Mouse (Mus musculus): ENCODE data around the gene Kdm2b. TPM values are rescaled to one million over a fixed set of nuclear protein-coding genes. Genes with fewer than 3 reads are reported as not detected.

Gene Kdm2b
- polyA plus RNA-seq, 1 experiment, result 65.1 TPM

DNA sequence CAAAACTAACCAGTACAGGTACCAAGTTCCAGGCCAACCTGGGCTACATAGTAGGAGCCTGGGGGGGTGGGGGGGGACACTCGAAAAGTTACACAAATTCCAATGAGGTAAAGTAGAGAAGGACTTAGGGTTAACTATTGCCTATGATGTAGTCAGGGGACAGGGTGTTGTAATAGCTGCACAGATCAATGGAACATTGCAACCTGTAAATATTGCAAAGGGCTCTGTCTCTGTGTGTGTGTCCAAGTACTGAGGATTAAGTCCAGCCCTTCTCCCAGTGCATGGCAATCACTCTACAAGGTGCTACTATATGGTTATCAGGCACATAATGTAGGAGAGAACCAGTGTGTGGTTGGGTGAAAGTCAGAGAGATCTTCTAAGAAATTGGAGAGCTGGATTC lies 11.3 kb upstream of the Kdm2b start:
- Histone ChIP-seq H3K27ac (ENCODE audit: control insufficient read depth, insufficient read depth, low read length) (no peak overlapping the region), H3K4me1 (replicated peaks; ENCODE audit: control insufficient read depth, insufficient read depth, low read length) (0 out of 2 replicates have a peak, but pooled peaks cover 3% of the 10 kb centered on the region), H3K4me3 (ENCODE audit: control insufficient read depth, insufficient read depth, low read length) (no peak overlapping the region), H3K27me3 (ENCODE audit: control insufficient read depth, insufficient read depth, low read length) (no peaks in the 10 kb centered on the region), H3K36me3 (ENCODE audit: control insufficient read depth, insufficient read depth, low read length) (0 out of 2 replicates have a peak, but pooled peaks cover 3% of the 10 kb centered on the region)
- DNase-seq, result no peak
- TF ChIP-seq POLR2A (IDR thresholded peaks at IDR 0.05; ENCODE audit: control insufficient read depth, extremely low read depth, insufficient read depth, low read length, poor library complexity) (no peak), CTCF (IDR thresholded peaks at IDR 0.05; ENCODE audit: borderline replicate concordance, control insufficient read depth, extremely low read depth, insufficient read depth, low read length, poor library complexity) (no peak)
- 83% methylated on average over 1 of the region's 1 CpGs for WGBS

DNA sequence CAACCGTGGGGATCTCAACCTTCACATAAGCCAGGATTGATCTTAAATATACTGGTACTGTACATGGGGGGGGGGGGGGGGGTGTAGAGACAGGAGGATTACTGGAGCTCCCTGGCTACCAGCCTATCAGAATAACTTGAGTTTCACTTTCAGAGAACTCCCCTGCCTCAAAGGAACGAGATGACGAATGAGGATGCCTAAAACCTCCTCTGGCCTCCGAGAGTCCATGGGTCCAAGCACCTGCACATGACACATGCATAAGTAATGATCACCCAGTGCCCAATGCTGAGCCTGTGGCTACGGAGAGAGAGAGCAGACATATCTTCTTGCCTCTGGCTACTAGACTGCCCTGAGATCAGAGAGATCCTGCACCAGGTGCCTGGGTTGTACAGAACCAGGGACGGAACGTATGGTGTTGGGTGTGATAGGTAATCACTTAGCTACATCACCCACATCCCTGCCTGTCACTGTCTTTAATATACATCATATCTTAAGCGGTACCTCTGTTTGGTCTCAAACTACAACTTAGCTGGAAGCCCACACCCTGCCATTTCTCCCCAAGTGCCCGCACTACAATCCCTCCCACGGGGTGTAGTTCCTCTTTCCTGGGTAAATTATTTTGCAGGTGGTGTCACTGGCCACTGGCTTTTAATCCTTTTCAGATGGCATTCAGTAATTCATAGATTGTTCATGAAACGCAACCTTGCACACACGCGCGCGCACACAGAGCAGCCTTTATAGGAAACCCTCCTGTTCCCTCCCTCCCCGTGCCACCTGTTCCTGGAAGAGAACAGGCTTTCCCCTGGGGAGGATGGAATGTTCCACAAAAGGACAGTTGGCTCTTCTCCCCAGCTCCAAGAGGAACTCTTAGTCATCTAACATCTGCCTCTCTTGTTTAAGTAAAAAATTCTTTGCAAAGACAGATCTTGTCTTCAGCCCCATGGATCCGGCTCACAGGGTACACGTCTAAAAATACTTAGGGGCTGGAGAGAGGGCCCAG lies 7.9 kb upstream of the Kdm2b start:
- DNase-seq, result no peak
- H3K27ac ChIP-seq (ENCODE audit: control insufficient read depth, insufficient read depth, low read length), result no peak overlapping the region
- H3K4me1 ChIP-seq (replicated peaks; ENCODE audit: control insufficient read depth, insufficient read depth, low read length), result peaks cover 14% of the 10 kb centered on the region
- H3K36me3 ChIP-seq (ENCODE audit: control insufficient read depth, insufficient read depth, low read length), result 0 out of 2 replicates have a peak, but pooled peaks cover 3% of the 10 kb centered on the region
- TF ChIP-seq CTCF (IDR thresholded peaks at IDR 0.05; ENCODE audit: borderline replicate concordance, control insufficient read depth, extremely low read depth, insufficient read depth, low read length, poor library complexity) (no peak), POLR2A (IDR thresholded peaks at IDR 0.05; ENCODE audit: control insufficient read depth, extremely low read depth, insufficient read depth, low read length, poor library complexity) (no peak)
- no peaks in the 10 kb centered on the region for H3K27me3 ChIP-seq (ENCODE audit: control insufficient read depth, insufficient read depth, low read length)
- H3K4me3 ChIP-seq (ENCODE audit: control insufficient read depth, insufficient read depth, low read length), result no peak overlapping the region
- WGBS, result 53% methylated on average over 18 of the region's 18 CpGs

DNA sequence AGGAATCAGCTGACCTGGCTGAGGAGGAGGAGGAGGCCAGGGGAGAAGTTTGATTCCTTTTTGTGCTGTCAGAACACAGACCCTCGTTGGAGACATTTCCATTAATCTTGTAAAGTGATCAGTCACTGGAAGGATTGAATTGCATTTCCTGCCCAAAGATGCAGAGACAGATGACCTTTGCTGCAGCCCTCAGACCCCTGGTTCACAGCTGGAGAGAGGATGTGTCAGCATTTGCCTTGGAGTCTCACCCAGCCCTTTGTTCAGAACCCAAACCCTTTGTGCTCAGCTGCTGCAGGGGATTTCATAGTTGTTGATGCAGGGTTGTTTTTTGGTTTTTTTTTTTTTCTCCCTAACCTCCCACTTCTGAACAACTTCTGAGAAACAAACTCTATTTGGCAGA lies 5.3 kb upstream of the Kdm2b start:
- DNase-seq, result no peak
- Histone ChIP-seq H3K36me3 (ENCODE audit: control insufficient read depth, insufficient read depth, low read length) (0 out of 2 replicates have a peak, but pooled peaks cover 3% of the 10 kb centered on the region), H3K27ac (ENCODE audit: control insufficient read depth, insufficient read depth, low read length) (peak overlapping the region; percentile 58), H3K4me1 (replicated peaks; ENCODE audit: control insufficient read depth, insufficient read depth, low read length) (peaks cover 25% of the 10 kb centered on the region), H3K4me3 (ENCODE audit: control insufficient read depth, insufficient read depth, low read length) (no peak overlapping the region), H3K27me3 (ENCODE audit: control insufficient read depth, insufficient read depth, low read length) (no peaks in the 10 kb centered on the region)
- whole genome bisulfite sequencing, result 11% methylated on average over 1 of the region's 1 CpGs
- TF ChIP-seq CTCF (IDR thresholded peaks at IDR 0.05; ENCODE audit: borderline replicate concordance, control insufficient read depth, extremely low read depth, insufficient read depth, low read length, poor library complexity), result no peak
- no peak for TF ChIP-seq POLR2A (IDR thresholded peaks at IDR 0.05; ENCODE audit: control insufficient read depth, extremely low read depth, insufficient read depth, low read length, poor library complexity)

DNA sequence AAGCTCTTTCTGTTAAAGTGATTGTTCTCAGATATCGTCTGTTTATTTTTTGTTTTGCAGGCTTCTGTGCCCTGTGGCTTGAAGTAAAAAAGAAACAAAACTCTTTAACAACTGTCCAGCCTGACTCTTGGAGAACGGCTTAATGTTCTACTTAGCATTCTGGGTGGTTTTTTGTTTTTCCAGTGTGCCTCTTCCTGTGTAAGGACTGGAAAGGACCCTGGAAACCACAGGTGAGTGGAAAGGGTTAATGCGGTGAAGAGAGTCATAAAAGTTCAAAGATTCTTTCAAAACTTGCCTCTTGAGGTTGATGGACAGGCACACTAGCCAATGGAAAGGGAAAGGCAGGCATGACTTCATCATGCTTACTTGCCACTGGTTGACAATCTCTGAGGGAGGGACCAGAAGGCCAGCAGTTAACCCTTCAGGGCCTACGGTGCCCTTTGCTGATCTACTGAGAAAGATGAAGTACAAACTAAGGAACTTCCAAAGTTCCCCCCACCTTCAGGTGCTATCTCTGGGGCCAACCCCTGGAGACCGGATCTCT lies 4.8 kb upstream of the Kdm2b start:
- Histone ChIP-seq H3K27ac (ENCODE audit: control insufficient read depth, insufficient read depth, low read length) (peak overlapping the region; percentile 58; the same call in 1 of the 2 replicates), H3K4me1 (replicated peaks; ENCODE audit: control insufficient read depth, insufficient read depth, low read length) (peaks cover 26% of the 10 kb centered on the region), H3K4me3 (ENCODE audit: control insufficient read depth, insufficient read depth, low read length) (no peak overlapping the region), H3K27me3 (ENCODE audit: control insufficient read depth, insufficient read depth, low read length) (no peaks in the 10 kb centered on the region), H3K36me3 (ENCODE audit: control insufficient read depth, insufficient read depth, low read length) (0 out of 2 replicates have a peak, but pooled peaks cover 3% of the 10 kb centered on the region)
- DNase-seq, result peak; percentile 93
- 16% methylated on average over 5 of the region's 5 CpGs for WGBS
- TF ChIP-seq POLR2A (IDR thresholded peaks at IDR 0.05; ENCODE audit: control insufficient read depth, extremely low read depth, insufficient read depth, low read length, poor library complexity), result no peak
- no peak for TF ChIP-seq CTCF (IDR thresholded peaks at IDR 0.05; ENCODE audit: borderline replicate concordance, control insufficient read depth, extremely low read depth, insufficient read depth, low read length, poor library complexity)

DNA sequence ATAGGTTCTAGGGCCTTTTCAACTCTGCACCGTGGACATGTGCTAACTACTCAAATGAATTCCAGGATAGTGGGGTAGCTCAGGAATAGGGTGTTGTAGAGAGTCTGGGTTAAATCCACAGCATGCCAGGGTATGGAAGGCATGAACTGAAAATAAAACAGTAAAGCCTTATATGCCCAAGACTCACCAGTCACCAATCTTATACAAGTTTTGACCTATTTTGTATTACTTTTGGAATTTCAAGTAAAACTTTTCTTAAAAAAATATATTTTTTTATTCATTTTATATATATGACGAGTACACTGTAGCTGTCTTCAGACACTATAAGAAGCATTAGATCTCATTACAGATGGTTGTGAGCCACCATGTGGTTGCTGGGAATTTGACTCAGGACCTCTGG lies 4.2 kb upstream of the Kdm2b start:
- 78% methylated on average over 2 of the region's 2 CpGs for WGBS

DNA sequence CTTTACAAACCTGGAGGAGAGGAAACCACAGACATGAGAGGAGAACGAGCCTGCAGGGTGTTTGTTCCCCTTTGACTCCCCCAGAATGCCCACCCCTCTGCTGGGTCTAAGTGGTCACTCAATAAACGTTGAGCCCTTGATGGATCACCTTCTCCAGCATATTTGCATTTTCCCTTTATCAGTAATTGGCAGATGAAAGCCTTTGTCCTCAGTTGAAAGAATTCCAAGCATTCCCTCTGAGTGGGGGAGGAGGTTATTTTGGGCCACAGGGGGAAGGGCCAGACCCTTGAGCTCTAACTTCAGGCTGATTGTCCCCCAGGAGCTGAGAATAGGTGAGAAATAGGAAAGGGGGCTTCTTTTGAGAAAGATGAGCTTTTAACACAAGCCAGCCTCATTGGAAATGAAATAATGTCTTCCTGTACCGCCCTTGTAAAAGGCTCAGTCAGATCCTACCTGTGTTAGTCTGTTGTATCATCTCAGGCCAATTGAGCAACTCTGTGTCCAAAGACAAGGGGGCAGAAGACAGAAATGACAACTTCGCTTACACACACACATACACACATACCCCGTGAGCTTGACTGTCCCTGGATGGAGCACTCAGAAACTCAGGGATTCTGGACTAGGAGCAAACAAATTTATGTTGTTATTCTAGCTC lies 1.9 kb upstream of the Kdm2b start:
- no peak for DNase-seq
- Histone ChIP-seq H3K27me3 (ENCODE audit: control insufficient read depth, insufficient read depth, low read length) (no peaks in the 10 kb centered on the region), H3K36me3 (ENCODE audit: control insufficient read depth, insufficient read depth, low read length) (no peaks in the 10 kb centered on the region), H3K4me3 (ENCODE audit: control insufficient read depth, insufficient read depth, low read length) (peak overlapping the region; percentile 10; the same call in 1 of the 2 replicates), H3K4me1 (replicated peaks; ENCODE audit: control insufficient read depth, insufficient read depth, low read length) (peaks cover 40% of the 10 kb centered on the region), H3K27ac (ENCODE audit: control insufficient read depth, insufficient read depth, low read length) (peak overlapping the region; percentile 78; the same call in 1 of the 2 replicates)
- no peak for TF ChIP-seq CTCF (IDR thresholded peaks at IDR 0.05; ENCODE audit: borderline replicate concordance, control insufficient read depth, extremely low read depth, insufficient read depth, low read length, poor library complexity)
- no peak for TF ChIP-seq POLR2A (IDR thresholded peaks at IDR 0.05; ENCODE audit: control insufficient read depth, extremely low read depth, insufficient read depth, low read length, poor library complexity)
- 60% methylated on average over 5 of the region's 5 CpGs for WGBS

More for the DNA sequence above, 4.2 kb upstream of the Kdm2b start:
- no peak overlapping the region for H3K27ac ChIP-seq (ENCODE audit: control insufficient read depth, insufficient read depth, low read length)
- peaks cover 26% of the 10 kb centered on the region for H3K4me1 ChIP-seq (replicated peaks; ENCODE audit: control insufficient read depth, insufficient read depth, low read length)
- DNase-seq, result no peak
- TF ChIP-seq POLR2A (IDR thresholded peaks at IDR 0.05; ENCODE audit: control insufficient read depth, extremely low read depth, insufficient read depth, low read length, poor library complexity), result no peak
- TF ChIP-seq CTCF (IDR thresholded peaks at IDR 0.05; ENCODE audit: borderline replicate concordance, control insufficient read depth, extremely low read depth, insufficient read depth, low read length, poor library complexity), result no peak
- no peaks in the 10 kb centered on the region for H3K27me3 ChIP-seq (ENCODE audit: control insufficient read depth, insufficient read depth, low read length)
- H3K36me3 ChIP-seq (ENCODE audit: control insufficient read depth, insufficient read depth, low read length), result 0 out of 2 replicates have a peak, but pooled peaks cover 3% of the 10 kb centered on the region
- H3K4me3 ChIP-seq (ENCODE audit: control insufficient read depth, insufficient read depth, low read length), result no peak overlapping the region
